Mouse (Mus musculus) intestine, postnatal 0 days (tissue): ENCODE measurements at regions not wholly inside any gene's neighbourhood (a gene's known extent, or its start where the extent isn't known, plus 50 kb on each side); places are given as distances from the start of the nearest gene placed in this dataset.

Experiments
- ATAC-seq: fragments of 200-750 bp; cut with Nextera tagmentation; 2 replicates; pipeline ENCODE4 v1.8.0; 2017; ENCODE audit warnings: mild to moderate bottlenecking, moderate TSS enrichment, moderate library complexity
- H3K27ac ChIP-seq: fragments of 300-500 bp; sonication (generic); 2 replicates; pipeline ENCODE4 v1.5.1; 2014; ENCODE audit warnings: mild to moderate bottlenecking, low read depth, low read length, moderate library complexity
- H3K27me3 ChIP-seq: fragments of 300-500 bp; sonication (generic); replicated peaks from 2 replicates; pipeline ENCODE4 v1.6.1; 2014; ENCODE audit warnings: low read length, mixed read lengths; ENCODE audit not compliant: control insufficient read depth, insufficient read depth
- H3K36me3 ChIP-seq: fragments of 300-500 bp; sonication (generic); 2 replicates; pipeline ENCODE4 v1.6.1; 2014; ENCODE audit warnings: mild to moderate bottlenecking, moderate library complexity; ENCODE audit not compliant: control insufficient read depth, insufficient read depth
- H3K4me1 ChIP-seq: fragments of 300-500 bp; sonication (generic); replicated peaks from 2 replicates; pipeline ENCODE4 v1.6.1; 2014; ENCODE audit warnings: antibody characterized with exemption, low read length, mixed read lengths; ENCODE audit not compliant: control insufficient read depth, insufficient read depth
- H3K4me2 ChIP-seq: fragments of 300-500 bp; sonication (generic); replicated peaks from 2 replicates; pipeline ENCODE4 v1.6.1; 2014; ENCODE audit warnings: low read depth, mild to moderate bottlenecking, moderate library complexity
- H3K4me3 ChIP-seq: fragments of 300-500 bp; sonication (generic); 2 replicates; pipeline ENCODE4 v1.5.1; 2014; ENCODE audit warnings: low read depth, low read length
- H3K9ac ChIP-seq: fragments of 300-500 bp; sonication (generic); 2 replicates; pipeline ENCODE4 v1.6.1; 2014; ENCODE audit warnings: mild to moderate bottlenecking, low read depth, low read length
- H3K9me3 ChIP-seq: fragments of 300-500 bp; sonication (generic); 2 replicates; pipeline ENCODE4 v1.6.1; 2016; ENCODE audit warnings: mixed run types; ENCODE audit not compliant: control insufficient read depth
- CTCF ChIP-seq: sonication (generic); IDR thresholded peaks from 2 replicates; pipeline ENCODE4 v1.5.1; 2016; ENCODE audit warnings: low read depth, mild to moderate bottlenecking, control low read depth, antibody characterized with exemption, moderate library complexity
- WGBS: fragments of 180-500 bp; shearing (Covaris S2); extraction: QIAGEN DNeasy Blood & Tissue Kit; methylation state at CpG from one replicate; pipeline ENCODE4 v1.1.7; 2014; 5-methylcytosine and 5-hydroxymethylcytosine counted together

DNA sequence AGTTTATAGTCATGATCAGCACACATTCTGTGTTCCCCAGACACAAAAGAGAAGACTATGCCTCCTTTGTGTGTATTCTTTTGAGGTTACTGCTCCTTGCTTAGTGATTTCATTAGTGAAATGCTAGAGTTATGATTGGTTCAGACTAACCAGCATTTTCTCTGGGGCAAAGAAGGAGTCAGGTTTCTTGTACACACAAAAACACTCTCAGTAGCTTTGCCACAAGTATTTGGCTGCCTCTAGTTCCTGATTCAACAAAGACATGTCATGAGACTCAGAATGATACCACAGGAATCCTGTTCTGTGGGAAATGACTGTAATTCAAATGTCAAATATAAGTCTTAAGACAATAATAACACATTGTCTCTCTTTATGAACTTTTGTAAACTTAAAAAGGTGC lies 86.9 kb downstream of the Alx1 start:
- H3K4me2 ChIP-seq: no peak overlapping the region
- no peak overlapping the region for H3K9ac ChIP-seq
- no peak overlapping the region for H3K27ac ChIP-seq
- H3K4me3 ChIP-seq: no peak overlapping the region
- H3K27me3 ChIP-seq: no peaks in the 10 kb centered on the region
- TF ChIP-seq CTCF: no peak
- no peak for ATAC-seq
- H3K36me3 ChIP-seq: no peaks in the 10 kb centered on the region
- H3K4me1 ChIP-seq: no peaks in the 10 kb centered on the region
- H3K9me3 ChIP-seq: no peaks in the 10 kb centered on the region

DNA sequence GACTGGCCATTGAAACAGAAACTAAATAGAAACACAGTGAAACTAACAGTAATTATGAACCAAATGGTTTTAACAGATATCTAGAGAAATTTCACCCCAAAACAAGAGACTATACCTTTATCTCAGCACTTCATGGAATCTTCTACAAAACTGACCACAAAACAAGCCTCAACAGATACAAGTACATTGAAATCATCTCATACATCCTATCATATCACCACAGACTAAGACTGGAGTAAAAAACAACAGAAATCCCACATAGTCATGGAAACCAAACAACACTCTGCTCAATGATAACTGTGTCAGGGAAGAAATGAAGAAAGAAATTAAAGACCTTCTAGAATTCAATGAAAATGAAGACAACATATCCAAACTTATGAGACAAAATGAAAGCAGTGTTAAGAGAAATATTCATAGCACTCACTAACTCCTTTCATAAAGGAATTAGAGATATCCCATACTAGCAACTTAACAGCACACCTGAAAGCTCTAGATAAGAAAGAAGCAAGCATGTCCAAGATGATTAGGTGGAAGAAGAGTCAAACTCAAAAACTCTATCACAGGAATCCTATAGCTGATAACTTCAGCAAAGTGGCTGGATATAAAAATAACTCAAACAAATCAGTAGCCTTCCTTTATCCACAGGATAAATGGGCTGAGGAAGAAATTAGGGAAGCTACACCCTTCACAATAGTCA lies 89.0 kb downstream of the Alx1 start:
- Histone ChIP-seq H3K36me3 (no peaks in the 10 kb centered on the region), H3K27ac (no peak overlapping the region), H3K27me3 (no peaks in the 10 kb centered on the region), H3K4me2 (no peak overlapping the region), H3K4me1 (no peaks in the 10 kb centered on the region), H3K9me3 (no peaks in the 10 kb centered on the region), H3K4me3 (no peak overlapping the region), H3K9ac (no peak overlapping the region)
- no peak for ATAC-seq
- TF ChIP-seq CTCF: no peak

DNA sequence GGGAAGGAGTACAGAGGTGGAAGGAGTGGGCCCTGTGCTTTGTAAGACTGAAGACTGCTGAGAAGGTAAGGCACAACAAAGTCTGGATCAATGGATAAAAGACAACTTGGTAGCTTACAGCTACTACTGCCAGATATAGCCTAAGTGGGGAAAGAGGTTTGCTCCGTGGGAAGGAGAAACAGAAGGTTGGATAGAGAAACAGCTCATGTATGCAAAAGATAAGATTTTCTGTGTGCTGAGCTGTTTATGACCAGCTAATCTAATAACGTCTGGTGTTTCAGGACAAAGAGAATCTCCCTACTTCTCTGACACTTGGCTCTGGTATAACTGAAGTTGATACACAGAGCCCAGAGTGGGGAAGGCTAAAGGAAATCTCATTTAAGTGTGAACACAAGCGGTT lies 98.6 kb downstream of the Alx1 start:
- H3K36me3 ChIP-seq: no peaks in the 10 kb centered on the region
- H3K27me3 ChIP-seq: no peaks in the 10 kb centered on the region
- H3K27ac ChIP-seq: no peak overlapping the region
- no peak overlapping the region for H3K4me3 ChIP-seq
- H3K4me1 ChIP-seq: no peaks in the 10 kb centered on the region
- no peak overlapping the region for H3K4me2 ChIP-seq
- no peak for TF ChIP-seq CTCF
- ATAC-seq: no peak
- 37% methylated on average over 3 of the region's 3 CpGs for WGBS
- H3K9ac ChIP-seq: no peak overlapping the region
- no peaks in the 10 kb centered on the region for H3K9me3 ChIP-seq

DNA sequence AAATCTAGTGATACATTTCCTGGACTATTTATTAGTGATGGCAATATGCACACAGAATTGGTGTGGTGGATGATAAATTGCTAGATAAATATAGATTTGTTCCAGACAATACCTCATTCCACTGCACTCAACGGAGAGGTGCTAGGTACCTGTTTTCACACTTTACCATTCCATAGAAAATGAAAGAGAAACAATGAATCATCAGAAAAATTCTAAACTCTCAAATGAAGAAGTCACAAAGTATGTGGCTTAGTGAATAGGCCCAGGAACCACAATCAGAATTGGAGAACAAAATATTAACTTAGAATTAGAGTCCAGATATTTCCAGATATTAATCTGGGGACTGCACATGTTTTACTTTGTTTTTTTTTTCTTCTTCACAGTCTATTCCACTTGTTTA lies 101.4 kb downstream of the Alx1 start:
- no peaks in the 10 kb centered on the region for H3K27me3 ChIP-seq
- H3K4me3 ChIP-seq: no peak overlapping the region
- no peak overlapping the region for H3K27ac ChIP-seq
- no peak overlapping the region for H3K4me2 ChIP-seq
- no peaks in the 10 kb centered on the region for H3K9me3 ChIP-seq
- no peaks in the 10 kb centered on the region for H3K4me1 ChIP-seq
- 48% methylated on average over 1 of the region's 1 CpGs for WGBS
- ATAC-seq: no peak
- H3K9ac ChIP-seq: no peak overlapping the region
- H3K36me3 ChIP-seq: no peaks in the 10 kb centered on the region
- no peak for TF ChIP-seq CTCF

DNA sequence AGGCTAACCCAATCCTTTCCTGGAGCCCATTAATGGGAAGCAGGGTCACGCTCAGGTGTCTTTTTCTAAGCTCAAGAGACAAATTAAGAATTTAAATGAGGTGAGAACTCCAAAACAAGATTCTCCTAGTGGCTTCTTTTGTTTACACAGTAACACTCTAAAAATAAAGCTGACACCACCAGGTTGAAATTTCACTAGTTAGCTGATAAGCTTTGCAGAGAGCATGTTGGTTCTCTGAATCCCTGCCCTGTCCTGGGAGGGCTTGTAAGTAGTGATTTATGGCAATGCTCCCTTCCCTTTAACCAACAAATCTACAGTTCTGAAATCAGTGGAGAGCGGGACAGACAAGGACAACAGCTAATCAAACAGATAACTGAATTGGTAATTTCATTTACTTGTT lies 132.6 kb downstream of the Alx1 start:
- no peak overlapping the region for H3K9ac ChIP-seq
- no peak for TF ChIP-seq CTCF
- H3K4me1 ChIP-seq: no peaks in the 10 kb centered on the region
- ATAC-seq: no peak
- no peak overlapping the region for H3K4me2 ChIP-seq
- 16% methylated on average over 2 of the region's 2 CpGs for WGBS
- H3K4me3 ChIP-seq: no peak overlapping the region
- H3K27me3 ChIP-seq: no peaks in the 10 kb centered on the region
- H3K27ac ChIP-seq: no peak overlapping the region
- no peaks in the 10 kb centered on the region for H3K9me3 ChIP-seq
- no peaks in the 10 kb centered on the region for H3K36me3 ChIP-seq

DNA sequence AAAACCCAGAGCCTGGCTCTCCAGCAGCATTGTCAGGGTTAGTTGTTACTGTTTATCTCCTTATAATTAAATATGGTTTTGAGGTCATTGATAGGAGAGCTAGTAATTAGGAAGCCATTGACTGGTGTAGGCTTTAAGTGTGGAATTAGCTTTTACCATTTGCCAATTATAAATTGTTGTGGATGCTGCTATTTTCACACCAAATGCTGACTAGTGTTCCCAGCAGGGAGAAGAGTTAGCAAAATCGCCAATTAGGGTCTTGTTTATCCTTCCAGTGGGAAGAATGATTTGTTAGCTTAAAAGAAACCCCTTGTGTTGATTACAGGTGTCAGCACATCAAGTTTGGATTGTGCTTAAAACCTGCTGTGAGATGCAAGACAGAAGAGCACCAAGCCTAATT lies 134.1 kb downstream of the Alx1 start:
- Histone ChIP-seq H3K9ac (no peak overlapping the region), H3K27ac (no peak overlapping the region), H3K9me3 (no peaks in the 10 kb centered on the region), H3K27me3 (no peaks in the 10 kb centered on the region), H3K4me3 (no peak overlapping the region), H3K4me2 (no peak overlapping the region), H3K36me3 (no peaks in the 10 kb centered on the region), H3K4me1 (no peaks in the 10 kb centered on the region)
- TF ChIP-seq CTCF: no peak
- ATAC-seq: no peak
- 29% methylated on average over 1 of the region's 1 CpGs for WGBS

DNA sequence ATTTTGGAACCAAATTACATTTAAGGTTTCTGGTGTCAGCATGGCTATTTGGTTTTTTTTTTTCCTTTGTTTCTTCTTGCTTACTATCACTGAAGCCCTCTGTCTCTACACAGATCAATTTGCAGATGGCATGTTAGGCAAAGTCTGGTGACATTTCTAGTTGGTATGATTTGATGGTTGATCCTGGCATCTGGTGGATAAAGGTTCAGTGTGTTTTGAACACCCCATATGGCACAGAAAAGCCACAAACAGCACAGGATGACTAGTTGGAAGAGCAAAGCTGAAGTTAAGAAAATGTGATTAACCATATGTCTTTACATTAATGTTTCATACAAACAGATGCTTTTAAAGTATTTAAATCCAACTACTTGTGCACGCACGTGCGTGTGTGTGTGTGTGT lies 137.6 kb downstream of the Alx1 start:
- 86% methylated on average over 3 of the region's 3 CpGs for whole genome bisulfite sequencing
- no peak for TF ChIP-seq CTCF
- no peak overlapping the region for H3K4me3 ChIP-seq
- H3K4me1 ChIP-seq: no peaks in the 10 kb centered on the region
- H3K9ac ChIP-seq: no peak overlapping the region
- ATAC-seq: no peak
- no peaks in the 10 kb centered on the region for H3K9me3 ChIP-seq
- H3K27ac ChIP-seq: no peak overlapping the region
- no peak overlapping the region for H3K4me2 ChIP-seq
- no peaks in the 10 kb centered on the region for H3K36me3 ChIP-seq
- no peaks in the 10 kb centered on the region for H3K27me3 ChIP-seq
